Mouse (Mus musculus) hindbrain, embryonic 11.5 days (tissue): ENCODE results near the gene Six4. TPM values are rescaled to one million over a fixed set of nuclear protein-coding genes. Genes with fewer than 3 reads are reported as not detected.
"Not testable (repeated sequence)": the region's sequence is repeated elsewhere in the genome, so short reads cannot be mapped to it uniquely, and the experiment has no call there.

Source experiments
- ATAC-seq: fragments of 200-750 bp; cut with Nextera tagmentation; 2 replicates; pipeline ENCODE4 v1.8.0; 2017; ENCODE audit warnings: mild to moderate bottlenecking, moderate TSS enrichment, moderate library complexity; ENCODE audit not compliant: low FRiP score
- DNase-seq: peaks from one replicate; pipeline ENCODE4 v3.0.0-alpha.2; 2015; ENCODE audit warnings: low spot score
- H3K27ac ChIP-seq: fragments of 300-500 bp; sonication (generic); 2 replicates; pipeline ENCODE4 v1.5.1; 2014; ENCODE audit warnings: mild to moderate bottlenecking, low read depth, low read length
- H3K27me3 ChIP-seq: fragments of 300-500 bp; sonication (generic); 2 replicates; pipeline ENCODE4 v1.6.1; 2014; ENCODE audit warnings: mild to moderate bottlenecking, low read length, moderate library complexity, mixed read lengths; ENCODE audit not compliant: control insufficient read depth, insufficient read depth
- H3K36me3 ChIP-seq: fragments of 300-500 bp; sonication (generic); 2 replicates; pipeline ENCODE4 v1.6.1; 2014; ENCODE audit warnings: mild to moderate bottlenecking, low read length, moderate library complexity, mixed read lengths; ENCODE audit not compliant: control insufficient read depth, insufficient read depth
- H3K4me1 ChIP-seq: fragments of 300-500 bp; sonication (generic); replicated peaks from 2 replicates; pipeline ENCODE4 v1.6.1; 2014; ENCODE audit warnings: low read length, mixed read lengths; ENCODE audit not compliant: control insufficient read depth, insufficient read depth
- H3K4me2 ChIP-seq: fragments of 300-500 bp; sonication (generic); replicated peaks from 2 replicates; pipeline ENCODE4 v1.6.1; 2014; ENCODE audit warnings: mild to moderate bottlenecking, low read depth, low read length
- H3K4me3 ChIP-seq: fragments of 300-500 bp; sonication (generic); 2 replicates; pipeline ENCODE4 v1.5.1; 2014; ENCODE audit warnings: low read depth, low read length
- H3K9ac ChIP-seq: fragments of 300-500 bp; sonication (generic); 2 replicates; pipeline ENCODE4 v1.6.1; 2014; ENCODE audit warnings: low read depth, low read length
- H3K9me3 ChIP-seq: fragments of 300-500 bp; sonication (generic); 2 replicates; pipeline ENCODE4 v1.6.1; 2016; ENCODE audit warnings: low read length; ENCODE audit not compliant: control insufficient read depth
- WGBS: fragments of 180-500 bp; shearing (Covaris S2); extraction: QIAGEN DNeasy Blood & Tissue Kit; methylation state at CpG from one replicate; pipeline ENCODE4 v1.1.7; 2014; 5-methylcytosine and 5-hydroxymethylcytosine counted together
- polyA plus RNA-seq: library from polyadenylated mRNA; unstranded; fragments of >200 nt; fragmentation: Nextera tagmentation; extraction: Ambion mirVana; gene quantifications from 2 replicates; pipeline ENCODE4 v1.2.1, GENCODE M21; 2014

Six4 gene
- polyA plus RNA-seq, 1 experiment from 2014 or later = 6.5 TPM

DNA sequence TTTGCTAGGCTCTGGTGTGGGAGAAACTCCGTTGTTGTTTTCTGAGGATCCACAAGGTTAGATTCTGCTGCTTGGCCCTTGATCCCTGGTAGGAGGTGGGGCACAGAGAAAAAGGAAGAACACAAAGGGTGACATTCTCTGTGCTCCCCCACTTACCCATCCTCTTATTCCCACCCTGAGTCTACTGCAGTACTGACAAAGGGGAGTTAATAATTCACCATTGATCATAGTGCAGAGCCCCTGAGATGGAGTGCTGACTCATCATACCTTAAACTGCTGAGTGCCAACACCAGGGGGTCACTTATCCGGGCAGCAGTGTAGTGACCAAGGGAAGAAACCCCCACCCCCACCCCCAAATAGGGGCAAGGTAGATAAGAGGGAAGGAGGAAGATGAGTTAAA is 18.7 kb downstream of the Six4 start:
- H3K9ac ChIP-seq = no peak overlapping the region
- H3K9me3 ChIP-seq = no peaks in the 10 kb centered on the region
- DNase-seq (no peak), ATAC-seq (no peak)
- H3K27ac ChIP-seq = no peak overlapping the region
- H3K4me3 ChIP-seq = no peak overlapping the region
- WGBS = 22% methylated on average over 2 of the region's 2 CpGs
- H3K27me3 ChIP-seq = no peaks in the 10 kb centered on the region
- no peaks in the 10 kb centered on the region for H3K4me1 ChIP-seq
- H3K36me3 ChIP-seq = no peaks in the 10 kb centered on the region
- H3K4me2 ChIP-seq = no peak overlapping the region

DNA sequence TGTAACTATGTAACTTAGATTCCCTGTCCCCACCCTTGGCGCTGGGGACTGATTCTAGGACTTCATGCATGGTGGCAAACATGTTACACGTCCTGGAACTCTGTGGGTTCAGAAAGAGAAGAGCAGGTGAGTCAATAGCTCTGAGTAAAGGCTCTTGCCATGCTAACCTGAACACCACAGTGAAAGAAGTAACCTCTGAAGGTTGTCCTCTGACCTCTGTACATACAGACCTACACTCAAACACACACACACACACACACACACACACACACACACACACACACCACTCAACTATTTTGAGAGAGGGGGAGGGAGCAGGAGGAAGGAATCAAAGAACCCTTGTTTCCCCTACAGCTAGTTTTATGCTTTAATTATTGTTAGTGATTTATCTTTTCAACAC is 19.1 kb downstream of the Six4 start:
- 71% methylated on average over 2 of the region's 2 CpGs for WGBS
- no peaks in the 10 kb centered on the region for H3K4me1 ChIP-seq
- no peaks in the 10 kb centered on the region for H3K9me3 ChIP-seq

GRCm38 (mm10) chr12:73090672-73091335 is 22.5 kb downstream of the Six4 start:
- WGBS = 74% methylated on average over 7 of the region's 7 CpGs

More for the DNA sequence above, 19.1 kb downstream of the Six4 start:
- H3K4me3 ChIP-seq = no peak overlapping the region
- no peak overlapping the region for H3K27ac ChIP-seq
- ATAC-seq = no peak
- H3K9ac ChIP-seq = no peak overlapping the region
- H3K36me3 ChIP-seq = no peaks in the 10 kb centered on the region
- H3K27me3 ChIP-seq = no peaks in the 10 kb centered on the region
- H3K4me2 ChIP-seq = no peak overlapping the region
- no peak for DNase-seq

GRCm38 (mm10) chr12:73088911-73089310 is 24.3 kb downstream of the Six4 start:
- no peak overlapping the region for H3K4me2 ChIP-seq
- no peak overlapping the region for H3K27ac ChIP-seq
- 63% methylated on average over 4 of the region's 5 CpGs for WGBS
- no peak overlapping the region for H3K4me3 ChIP-seq
- H3K36me3 ChIP-seq = no peaks in the 10 kb centered on the region
- DNase-seq = no peak
- H3K4me1 ChIP-seq = no peaks in the 10 kb centered on the region
- no peaks in the 10 kb centered on the region for H3K9me3 ChIP-seq
- H3K9ac ChIP-seq = no peak overlapping the region
- no peaks in the 10 kb centered on the region for H3K27me3 ChIP-seq
- ATAC-seq = no peak

More at GRCm38 (mm10) chr12:73090672-73091335, 22.5 kb downstream of the Six4 start:
- H3K27me3 ChIP-seq = no peaks in the 10 kb centered on the region
- no peaks in the 10 kb centered on the region for H3K4me1 ChIP-seq
- DNase-seq (no peak), ATAC-seq (no peak)
- no peak overlapping the region for H3K27ac ChIP-seq
- no peak overlapping the region for H3K4me3 ChIP-seq
- no peaks in the 10 kb centered on the region for H3K36me3 ChIP-seq
- H3K9ac ChIP-seq = no peak overlapping the region
- no peak overlapping the region for H3K4me2 ChIP-seq
- H3K9me3 ChIP-seq = no peaks in the 10 kb centered on the region

GRCm38 (mm10) chr12:73088500-73088899 is 24.8 kb downstream of the Six4 start:
- H3K9ac ChIP-seq = no peak overlapping the region
- no peak overlapping the region for H3K4me3 ChIP-seq
- H3K27me3 ChIP-seq = no peaks in the 10 kb centered on the region
- WGBS = 71% methylated on average over 5 of the region's 5 CpGs
- ATAC-seq (no peak), DNase-seq (no peak)
- H3K4me2 ChIP-seq = no peak overlapping the region
- H3K4me1 ChIP-seq = no peaks in the 10 kb centered on the region
- no peaks in the 10 kb centered on the region for H3K36me3 ChIP-seq
- no peaks in the 10 kb centered on the region for H3K9me3 ChIP-seq
- no peak overlapping the region for H3K27ac ChIP-seq

DNA sequence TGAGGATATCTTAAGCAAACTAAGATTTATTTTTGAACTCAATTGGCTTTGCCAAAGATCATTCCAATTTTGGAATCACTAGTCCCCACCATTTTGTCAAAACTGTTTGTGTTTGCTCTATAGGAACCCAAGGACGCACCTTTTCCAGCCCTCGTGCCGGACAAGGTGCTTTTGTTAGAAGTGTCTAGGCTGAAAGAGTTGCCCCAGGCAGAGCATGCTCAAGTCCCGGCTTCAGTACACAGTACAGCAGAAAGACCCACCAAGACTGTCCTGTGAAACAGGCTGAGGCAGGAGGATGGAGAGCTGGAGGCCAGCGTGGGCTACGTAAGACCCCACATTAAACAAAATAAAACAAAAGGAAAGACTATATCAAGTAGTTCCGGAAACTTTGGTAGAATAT is 26.2 kb downstream of the Six4 start:
- H3K4me2 ChIP-seq = no peak overlapping the region
- H3K4me3 ChIP-seq = no peak overlapping the region
- H3K4me1 ChIP-seq = no peaks in the 10 kb centered on the region
- H3K9ac ChIP-seq = no peak overlapping the region
- H3K27me3 ChIP-seq = no peaks in the 10 kb centered on the region
- ATAC-seq (no peak), DNase-seq (no peak)
- no peak overlapping the region for H3K27ac ChIP-seq
- 88% methylated on average over 7 of the region's 7 CpGs for WGBS
- no peaks in the 10 kb centered on the region for H3K36me3 ChIP-seq
- H3K9me3 ChIP-seq = no peaks in the 10 kb centered on the region

- Histone ChIP-seq H3K4me2 (no peak overlapping the region), H3K9me3 (no peaks in the 10 kb centered on the region), H3K4me1 (no peaks in the 10 kb centered on the region), H3K27ac (no peak overlapping the region), H3K9ac (no peak overlapping the region), H3K27me3 (no peaks in the 10 kb centered on the region), H3K36me3 (no peaks in the 10 kb centered on the region), H3K4me3 (no peak overlapping the region)
- 24% methylated on average over 11 of the region's 11 CpGs for whole genome bisulfite sequencing
- no peak for ATAC-seq
- no peak for DNase-seq
Observed at GRCm38 (mm10) chr12:73085739-73086630, 27.3 kb downstream of the Six4 start.

- 82% methylated on average over 4 of the region's 4 CpGs for WGBS
- DNase-seq = no peak
- H3K4me1 ChIP-seq = no peaks in the 10 kb centered on the region
- H3K27ac ChIP-seq = no peak overlapping the region
- no peak for ATAC-seq
- H3K9me3 ChIP-seq = no peaks in the 10 kb centered on the region
- H3K4me2 ChIP-seq = no peak overlapping the region
- H3K27me3 ChIP-seq = no peaks in the 10 kb centered on the region
- no peak overlapping the region for H3K4me3 ChIP-seq
- H3K36me3 ChIP-seq = no peaks in the 10 kb centered on the region
- H3K9ac ChIP-seq = no peak overlapping the region
Observed at GRCm38 (mm10) chr12:73083773-73084172, 29.5 kb downstream of the Six4 start.

DNA sequence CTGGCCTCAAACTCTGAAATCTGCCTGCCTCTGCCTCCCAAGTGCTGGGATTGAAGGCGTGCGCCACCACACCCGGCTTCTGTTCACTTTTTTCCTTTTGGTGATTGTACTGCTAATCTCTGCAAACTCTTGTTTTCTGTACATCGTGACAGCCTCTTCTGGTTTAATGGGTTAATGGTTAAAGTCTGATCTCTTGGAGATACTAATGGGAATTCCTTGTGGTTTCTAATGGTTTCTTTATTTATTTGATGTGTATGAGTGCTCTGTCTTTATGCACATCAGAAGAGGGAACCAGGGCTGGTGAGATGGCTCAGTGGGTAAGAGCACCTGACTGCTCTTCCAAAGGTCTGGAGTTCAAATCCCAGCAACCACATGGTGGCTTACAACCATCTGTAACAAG is 31.4 kb downstream of the Six4 start:
- not testable (repeated sequence) for H3K9ac ChIP-seq, H3K4me3 ChIP-seq, ATAC-seq, H3K9me3 ChIP-seq, H3K27ac ChIP-seq, H3K4me1 ChIP-seq, H3K4me2 ChIP-seq, H3K27me3 ChIP-seq, H3K36me3 ChIP-seq, DNase-seq
- WGBS = 93% methylated on average over 4 of the region's 4 CpGs
